Mouse (Mus musculus) hindbrain, postnatal 0 days (tissue): ENCODE measurements around the gene Wdr5b. TPM values are rescaled to one million over a fixed set of nuclear protein-coding genes. Genes with fewer than 3 reads are reported as not detected.
A peak's percentile ranks its signal among the peaks of the same experiment; 100 is the strongest.

Experiments used
- ATAC-seq: fragments of 200-750 bp; cut with Nextera tagmentation; 2 replicates; pipeline ENCODE4 v1.8.0; 2017; ENCODE audit warnings: mild to moderate bottlenecking, moderate TSS enrichment, moderate library complexity
- DNase-seq: peaks from one replicate; pipeline ENCODE4 v3.0.0-alpha.2; 2015; ENCODE audit warnings: low spot score
- H3K27ac ChIP-seq: fragments of 300-500 bp; sonication (generic); 2 replicates; pipeline ENCODE4 v1.5.1; 2014; ENCODE audit warnings: mild to moderate bottlenecking
- H3K27me3 ChIP-seq: fragments of 300-500 bp; sonication (generic); 2 replicates; pipeline ENCODE4 v1.6.1; 2014; ENCODE audit warnings: low read length, mixed read lengths; ENCODE audit not compliant: insufficient read depth
- H3K36me3 ChIP-seq: fragments of 300-500 bp; sonication (generic); 2 replicates; pipeline ENCODE4 v1.6.1; 2014; ENCODE audit warnings: low read length, mixed read lengths; ENCODE audit not compliant: insufficient read depth
- H3K4me1 ChIP-seq: fragments of 300-500 bp; sonication (generic); 2 replicates; pipeline ENCODE4 v1.6.1; 2014; ENCODE audit warnings: antibody characterized with exemption, low read length, mixed read lengths; ENCODE audit not compliant: insufficient read depth
- H3K4me2 ChIP-seq: fragments of 300-500 bp; sonication (generic); 2 replicates; pipeline ENCODE4 v1.6.1; 2014; ENCODE audit warnings: low read depth, mild to moderate bottlenecking, low read length, moderate library complexity, mixed read lengths
- H3K4me3 ChIP-seq: fragments of 300-500 bp; sonication (generic); 2 replicates; pipeline ENCODE4 v1.5.1; 2014; ENCODE audit warnings: low read length
- H3K9ac ChIP-seq: fragments of 300-500 bp; sonication (generic); replicated peaks from 2 replicates; pipeline ENCODE4 v1.6.1; 2014; ENCODE audit warnings: mild to moderate bottlenecking, low read length, moderate library complexity, mixed read lengths
- H3K9me3 ChIP-seq: fragments of 300-500 bp; sonication (generic); 2 replicates; pipeline ENCODE4 v1.6.1; 2016; ENCODE audit warnings: low read length, mixed read lengths
- CTCF ChIP-seq: IDR thresholded peaks from 2 replicates; pipeline ENCODE4 v1.5.1; 2016; ENCODE audit warnings: antibody characterized with exemption, control low read depth, low read depth
- WGBS: fragments of 180-500 bp; shearing (Covaris S2); extraction: QIAGEN DNeasy Blood & Tissue Kit; methylation state at CpG from one replicate; pipeline ENCODE4 v1.1.7; 2014; 5-methylcytosine and 5-hydroxymethylcytosine counted together
- polyA plus RNA-seq: library from polyadenylated mRNA; unstranded; fragments of >200 nt; fragmentation: Nextera tagmentation; extraction: Ambion mirVana; gene quantifications from 2 replicates; pipeline ENCODE4 v1.2.1, GENCODE M21; 2015
- total RNA-seq: library from RNA; depleted of rRNA; stranded (reverse); fragments of >200 nt; gene quantifications from 2 replicates; pipeline ENCODE4 v1.2.3, GENCODE M21; 2014

Gene Wdr5b
- total and polyA plus RNA-seq, 2 experiments from 2014 or later = 4.9 to 6.1 TPM

DNA sequence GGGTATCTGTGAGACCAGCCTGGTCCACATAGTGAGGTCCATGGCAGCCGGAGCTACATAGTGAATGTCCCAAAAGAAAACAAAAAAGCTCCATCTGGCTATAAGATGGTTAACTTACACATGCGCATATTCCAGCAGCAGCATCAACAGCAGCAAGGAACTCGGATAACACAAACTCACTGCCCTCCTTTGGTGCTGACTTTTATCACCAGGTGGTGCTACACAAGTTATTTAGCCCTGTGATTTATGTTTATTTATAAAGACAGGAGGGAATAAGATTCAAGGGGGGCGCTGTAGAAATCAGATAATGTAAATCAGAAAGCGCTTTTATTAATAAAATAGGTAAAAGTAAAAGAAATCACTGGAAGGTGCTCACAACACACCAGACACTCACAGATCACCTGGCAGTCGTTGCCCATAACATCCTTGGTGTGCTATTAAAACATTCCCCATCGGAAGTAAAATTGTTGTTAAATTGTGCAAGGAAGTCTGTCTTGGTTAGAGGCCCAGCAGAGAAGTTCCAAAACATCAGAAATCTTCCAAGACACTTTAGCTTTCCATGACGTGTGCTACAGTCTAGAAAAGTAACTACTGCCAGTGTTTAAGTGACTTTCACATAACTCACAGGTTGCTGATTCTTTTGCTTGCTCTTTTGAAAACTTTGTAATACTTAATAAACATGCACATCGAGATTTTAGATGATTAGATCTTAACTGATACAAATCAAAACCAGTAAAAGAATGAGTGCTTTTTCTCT, 29.0 kb downstream of the Wdr5b start:
- peaks cover 7% of the 10 kb centered on the region; the same call in 1 of the 2 replicates for H3K4me1 ChIP-seq
- H3K27ac ChIP-seq = no peak overlapping the region
- DNase-seq (peak; percentile 33), ATAC-seq (no peak)
- no peaks in the 10 kb centered on the region for H3K27me3 ChIP-seq
- no peaks in the 10 kb centered on the region for H3K36me3 ChIP-seq
- 29% methylated on average over 9 of the region's 9 CpGs for WGBS
- H3K9ac ChIP-seq = 0 out of 2 replicates have a peak overlapping the region, but pooled peaks have one; percentile 88
- peak; percentile 48 for TF ChIP-seq CTCF
- H3K4me3 ChIP-seq = peak overlapping the region; percentile 85
- H3K4me2 ChIP-seq = peak overlapping the region; percentile 90
- H3K9me3 ChIP-seq = no peaks in the 10 kb centered on the region

DNA sequence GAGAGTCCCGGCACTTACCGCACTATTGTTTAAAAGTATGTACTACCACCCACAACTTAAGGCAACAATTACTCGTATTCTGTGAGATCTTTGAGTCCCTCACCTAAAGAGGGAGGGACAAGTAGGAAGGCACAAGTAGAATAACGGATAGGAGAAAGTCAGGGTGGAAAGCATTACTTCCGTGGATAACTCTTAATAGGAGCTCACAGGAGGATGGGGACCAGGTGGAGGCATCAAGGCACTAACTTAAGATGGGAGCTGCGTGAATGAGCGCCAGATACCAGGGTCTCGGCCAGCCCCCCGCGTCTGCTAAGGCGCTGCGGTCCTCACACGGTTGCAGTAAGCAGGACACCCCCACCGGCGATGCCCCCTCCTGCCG, 30.1 kb downstream of the Wdr5b start:
- ATAC-seq (no peak), DNase-seq (no peak)
- no peak for TF ChIP-seq CTCF
- H3K9me3 ChIP-seq = no peaks in the 10 kb centered on the region
- peak overlapping the region; percentile 90 for H3K4me2 ChIP-seq
- peaks cover 7% of the 10 kb centered on the region; the same call in 1 of the 2 replicates for H3K4me1 ChIP-seq
- WGBS = under 1% methylated on average over 14 of the region's 16 CpGs
- H3K27me3 ChIP-seq = no peaks in the 10 kb centered on the region
- H3K27ac ChIP-seq = peak overlapping the region; percentile 99
- H3K36me3 ChIP-seq = no peaks in the 10 kb centered on the region
- peak overlapping the region; percentile 88 for H3K9ac ChIP-seq
- peak overlapping the region; percentile 85 for H3K4me3 ChIP-seq

DNA sequence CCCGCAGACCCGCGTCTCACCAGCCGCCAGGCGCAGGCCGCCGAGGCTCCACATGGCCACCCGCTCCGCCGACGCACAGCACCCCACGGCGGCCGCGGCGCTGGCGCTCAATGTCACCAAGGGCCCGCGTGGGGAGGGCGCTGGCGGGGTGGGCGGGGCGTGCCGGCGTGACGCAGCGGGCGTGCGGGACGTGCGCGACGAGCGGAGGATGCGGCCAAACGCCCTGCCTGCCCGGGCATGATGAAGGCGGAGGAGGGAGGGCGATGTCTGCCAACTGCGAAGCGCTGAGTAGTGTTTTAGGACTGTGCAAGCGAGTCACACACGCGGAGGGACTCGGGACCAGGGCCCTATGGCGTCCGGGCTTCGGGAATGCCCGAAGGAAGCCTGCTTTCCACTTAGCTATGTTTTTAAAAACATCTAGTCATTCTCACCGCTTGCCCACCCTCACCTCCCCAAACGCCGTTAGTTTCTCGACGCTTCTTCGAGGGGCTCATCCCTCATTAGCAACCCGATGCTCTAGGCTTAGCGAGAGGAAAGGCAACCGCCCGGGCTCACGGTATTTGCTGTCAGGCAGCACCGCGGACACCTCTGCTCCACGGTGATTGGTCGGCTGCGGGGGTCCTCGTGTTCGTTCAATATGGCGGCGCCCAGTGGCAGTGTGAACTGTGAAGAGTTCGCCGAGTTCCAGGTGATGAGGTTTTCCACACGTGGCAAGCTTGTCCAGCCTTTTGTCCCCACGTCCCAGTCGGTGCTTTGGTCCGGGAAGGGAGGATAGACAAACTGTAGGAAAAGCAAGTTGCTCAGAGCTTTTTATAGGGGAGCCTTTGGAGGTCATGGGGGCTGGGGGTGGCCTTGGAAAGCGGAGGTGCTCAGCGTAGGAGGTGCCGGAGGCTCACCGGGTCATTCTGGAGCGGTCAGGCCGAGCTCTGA, 30.7 kb downstream of the Wdr5b start, which contains the start of the genes Fam162a and Ccdc58:
Gene Fam162a, minus strand, starts transcription at position 145 of the 930 bp plus-strand sequence.
Gene Ccdc58, plus strand, starts transcription at position 236 of the 930 bp plus-strand sequence.
- ATAC-seq = peak; percentile 95
- peak; percentile 94 for DNase-seq
- peak within 1 kb of the TSS; percentile 90 for H3K4me2 ChIP-seq
- peak within 1 kb of the TSS; percentile 88 for H3K9ac ChIP-seq
- H3K27ac ChIP-seq = peak within 1 kb of the TSS; percentile 99
- no peaks in the 10 kb centered on the region for H3K9me3 ChIP-seq
- peaks cover 7% of the 10 kb centered on the region; the same call in 1 of the 2 replicates for H3K4me1 ChIP-seq
- WGBS = under 1% methylated on average over 80 of the region's 81 CpGs
- TF ChIP-seq CTCF = peak; percentile 17; the same call in 1 of the 2 replicates
- H3K4me3 ChIP-seq = peak within 1 kb of the TSS; percentile 85
- H3K27me3 ChIP-seq = no peaks in the 10 kb centered on the region
- no peaks in the 10 kb centered on the region for H3K36me3 ChIP-seq

DNA sequence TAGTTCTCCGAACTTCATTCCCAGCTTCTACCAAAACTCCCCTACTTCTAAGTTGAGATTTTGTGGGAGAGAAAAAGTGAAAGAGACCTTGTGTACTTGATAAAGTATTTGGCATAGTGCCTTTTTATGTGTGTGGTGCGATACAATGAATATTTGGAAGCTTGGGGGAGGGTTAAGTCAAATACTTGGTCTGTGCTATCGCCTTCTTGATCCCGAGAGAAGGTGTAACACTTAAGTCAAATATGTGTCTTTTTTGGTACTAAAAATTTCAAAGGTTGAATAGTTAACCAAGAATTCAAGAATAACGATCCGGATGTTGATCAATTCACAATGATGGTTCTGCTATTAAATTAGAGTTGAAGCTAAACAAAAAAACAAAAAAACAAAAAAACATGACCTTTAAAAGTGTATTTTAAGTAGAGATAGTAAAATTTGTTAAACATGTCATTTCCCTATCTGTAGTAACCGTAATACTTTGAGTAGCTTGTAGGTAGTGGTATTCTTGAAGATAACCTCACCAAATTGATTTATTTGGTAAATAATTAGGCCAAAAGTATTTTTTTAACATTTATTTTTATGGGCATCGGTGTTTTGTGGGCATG, 31.5 kb downstream of the Wdr5b start:
- Histone ChIP-seq H3K4me2 (peak overlapping the region; percentile 90), H3K27me3 (no peaks in the 10 kb centered on the region), H3K4me1 (peaks cover 7% of the 10 kb centered on the region; the same call in 1 of the 2 replicates), H3K9ac (peak overlapping the region; percentile 88; the same call in 1 of the 2 replicates), H3K36me3 (no peaks in the 10 kb centered on the region), H3K9me3 (no peaks in the 10 kb centered on the region), H3K4me3 (peak overlapping the region; percentile 85), H3K27ac (peak overlapping the region; percentile 99; the same call in 1 of the 2 replicates)
- 30% methylated on average over 8 of the region's 8 CpGs for WGBS
- no peak for TF ChIP-seq CTCF
- ATAC-seq = no peak
- DNase-seq = no peak

DNA sequence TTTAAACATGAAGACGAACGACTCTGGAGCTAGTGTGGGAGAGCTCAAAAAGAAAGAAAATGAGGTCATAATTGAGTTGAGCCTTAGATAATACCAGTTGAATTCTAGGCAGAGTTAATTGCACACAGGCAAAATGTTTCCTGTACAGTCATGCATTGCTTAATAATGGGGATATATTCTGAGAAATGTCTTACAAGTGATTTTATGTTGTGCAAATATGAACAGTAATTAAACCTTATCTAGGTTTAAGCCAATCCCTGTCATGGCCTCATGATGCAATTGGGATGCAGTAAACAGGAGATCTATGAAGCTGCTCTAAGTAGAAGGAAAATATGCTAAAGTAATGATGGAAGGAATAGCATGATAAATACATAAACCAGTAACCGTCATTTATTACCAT, 33.8 kb downstream of the Wdr5b start:
- TF ChIP-seq CTCF = no peak
- DNase-seq (no peak), ATAC-seq (no peak)
- H3K4me2 ChIP-seq = no peak overlapping the region
- H3K36me3 ChIP-seq = no peaks in the 10 kb centered on the region
- no peaks in the 10 kb centered on the region for H3K27me3 ChIP-seq
- peaks cover 4% of the 10 kb centered on the region; the same call in 1 of the 2 replicates for H3K4me1 ChIP-seq
- whole genome bisulfite sequencing = 98% methylated on average over 3 of the region's 3 CpGs
- no peak overlapping the region for H3K9ac ChIP-seq
- H3K27ac ChIP-seq = no peak overlapping the region
- H3K4me3 ChIP-seq = no peak overlapping the region
- no peaks in the 10 kb centered on the region for H3K9me3 ChIP-seq

DNA sequence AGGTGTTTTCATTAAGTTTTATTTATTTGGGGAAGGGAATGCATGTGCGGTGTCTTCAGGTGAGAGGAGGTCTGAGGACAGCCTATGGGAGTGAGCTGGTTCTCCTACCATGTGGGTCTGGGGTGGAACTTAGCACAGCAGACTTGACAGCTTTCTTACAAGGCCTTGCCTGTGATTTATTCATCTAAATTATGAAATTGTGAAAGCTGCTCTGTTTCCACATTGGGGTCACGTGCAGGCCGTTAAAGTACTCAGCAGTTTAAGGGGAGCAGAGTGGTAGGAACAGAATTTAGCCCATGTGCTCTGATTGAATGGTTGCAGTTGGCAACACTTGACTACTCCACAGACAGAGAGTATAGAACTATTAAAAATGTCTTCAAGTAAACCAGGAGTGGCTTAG, 38.9 kb downstream of the Wdr5b start:
- 95% methylated on average over 3 of the region's 3 CpGs for WGBS
- no peak overlapping the region for H3K9ac ChIP-seq
- H3K9me3 ChIP-seq = no peaks in the 10 kb centered on the region
- no peak overlapping the region for H3K4me3 ChIP-seq
- H3K4me1 ChIP-seq = no peaks in the 10 kb centered on the region
- DNase-seq = no peak
- no peaks in the 10 kb centered on the region for H3K36me3 ChIP-seq
- no peak for ATAC-seq
- no peak for TF ChIP-seq CTCF
- H3K27me3 ChIP-seq = no peaks in the 10 kb centered on the region
- no peak overlapping the region for H3K4me2 ChIP-seq
- no peak overlapping the region for H3K27ac ChIP-seq
